Mouse (Mus musculus): ENCODE measurements at regions not wholly inside any gene's neighbourhood (a gene's known extent, or its start where the extent isn't known, plus 50 kb on each side); places are given as distances from the start of the nearest gene placed in this dataset.

GRCm38 (mm10) chr3:131960636-131961035 lies 124.5 kb upstream of the Dkk2 start:
- no peak for TF ChIP-seq CTCF (IDR thresholded peaks at IDR 0.05; ENCODE audit: low read depth, low read length)
- TF ChIP-seq GATA2 (IDR thresholded peaks at IDR 0.05; ENCODE audit: borderline replicate concordance, low read depth, low read length), result no peak
- no peak for TF ChIP-seq GATA1 (IDR thresholded peaks at IDR 0.05; ENCODE audit: borderline replicate concordance, low read length)
- no peak for TF ChIP-seq TAL1 (conservative IDR thresholded peaks at IDR 0.05; ENCODE audit: low read depth, low read length)

Measured in G1E (cell line).